Comparison of ENCODE assay signal across 8 mouse cellular contexts in the genomic region with DNA sequence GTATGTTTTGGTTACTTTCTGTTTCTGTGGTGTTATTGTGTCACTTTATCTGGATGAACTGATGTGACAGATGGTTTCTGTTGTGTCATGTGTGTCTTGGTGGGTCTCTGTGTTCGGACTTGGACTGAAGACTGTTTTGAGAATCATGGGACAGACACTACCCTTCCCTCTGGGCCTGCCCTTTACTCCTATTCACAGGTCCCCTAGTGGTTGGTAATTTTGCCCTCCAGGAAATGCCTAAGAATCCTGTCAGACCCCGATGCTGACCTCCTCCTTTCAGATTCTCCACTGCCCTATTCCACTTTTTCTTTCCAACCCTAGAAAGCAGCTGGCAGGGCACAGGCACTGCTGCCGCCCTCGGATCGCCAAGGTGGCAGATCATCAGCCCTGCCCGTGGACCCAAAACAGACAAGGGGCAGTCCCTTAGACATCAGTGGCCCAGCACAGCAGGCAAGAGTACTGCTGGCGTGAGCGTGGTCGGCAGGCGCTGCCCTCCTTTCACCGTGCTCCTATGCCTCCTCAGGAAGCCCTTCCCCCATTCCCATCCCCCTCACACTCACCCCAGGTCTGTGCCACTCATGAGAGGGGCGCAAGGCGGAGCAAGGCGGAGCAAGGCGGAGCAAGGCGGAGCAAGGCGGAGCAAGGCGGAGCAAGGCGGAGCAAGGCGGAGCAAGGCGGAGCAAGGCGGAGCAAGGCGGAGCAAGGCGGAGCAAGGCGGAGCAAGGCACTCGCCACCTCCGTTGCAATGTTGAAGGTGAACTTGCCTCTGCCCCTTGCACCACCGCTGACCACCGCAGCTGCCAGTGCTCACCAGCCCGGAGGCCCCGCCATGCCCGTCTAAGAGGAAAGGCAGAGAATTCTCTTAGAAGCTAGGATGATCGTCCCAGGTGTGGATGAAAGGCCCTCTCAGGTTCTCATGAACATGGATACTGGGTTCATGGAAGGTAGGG. TPM values are rescaled to one million over a fixed set of nuclear protein-coding genes. Genes with fewer than 3 reads are reported as not detected.
DNase-seq lines count a peak whose midpoint lies in the region; ATAC-seq and TF ChIP-seq lines count a peak whose summit lies in the region.

No protein-coding gene starts in this region.

- peak; percentile 64 for DNase-seq in 3T3-L1 (ENCODE audit: low read depth, low spot score)
- peak; percentile 50 for DNase-seq in T-cell, adult 2 months (ENCODE audit: low spot score)
- peak; percentile 23 to 67 for DNase-seq in cerebellum, postnatal 4 days (ENCODE audit: low spot score in 2 of 2)
- DNase-seq in kidney, adult 8-10 months: peak; percentile 64 to 65

- 1% methylated on average over 33 of the region's 33 CpGs for WGBS in liver, embryonic 12.5 days (ENCODE audit: insufficient replicate concordance)
- WGBS in stomach, embryonic 16.5 days: under 1% methylated on average over 32 of the region's 33 CpGs

- H3K27me3 ChIP-seq in liver, embryonic 12.5 days (replicated peaks): no peaks in the 10 kb centered on the region
- no peaks in the 10 kb centered on the region for H3K27me3 ChIP-seq in myocyte (ENCODE audit: control insufficient read depth, insufficient read depth, insufficient read length)
- no peaks in the 10 kb centered on the region for H3K27me3 ChIP-seq in stomach, embryonic 16.5 days (ENCODE audit: control insufficient read depth, insufficient read depth, low read length)

- H3K4me1 ChIP-seq in liver, embryonic 12.5 days: peaks cover 40% of the 10 kb centered on the region
- H3K4me1 ChIP-seq in stomach, embryonic 16.5 days (ENCODE audit: control insufficient read depth, insufficient read depth, low read length): peaks cover 4% of the 10 kb centered on the region; the same call in 1 of the 2 replicates

- no peaks in the 10 kb centered on the region; the same call in 1 of the 2 replicates for H3K9me3 ChIP-seq in liver, embryonic 12.5 days (replicated peaks)
- H3K9me3 ChIP-seq in stomach, embryonic 16.5 days (replicated peaks; ENCODE audit: control insufficient read depth, low read length): peaks cover 2% of the 10 kb centered on the region; the same call in 1 of the 2 replicates

- peak; percentile 83 for TF ChIP-seq POLR2A in myocyte (IDR thresholded peaks at IDR 0.05; ENCODE audit: insufficient read length, low read depth)

- H3K4me3 ChIP-seq in liver, embryonic 12.5 days: peak overlapping the region; percentile 70
- peak overlapping the region; percentile 37 for H3K4me3 ChIP-seq in myocyte
- H3K4me3 ChIP-seq in stomach, embryonic 16.5 days (replicated peaks; ENCODE audit: low read length): peak overlapping the region; percentile 75

- peak overlapping the region; percentile 80 for H3K9ac ChIP-seq in liver, embryonic 12.5 days
- peak overlapping the region; percentile 83 for H3K9ac ChIP-seq in stomach, embryonic 16.5 days (ENCODE audit: low read length)

- H3K4me2 ChIP-seq in liver, embryonic 12.5 days: peak overlapping the region; percentile 89
- peak overlapping the region; percentile 90 for H3K4me2 ChIP-seq in myocyte (ENCODE audit: low read depth)
- H3K4me2 ChIP-seq in stomach, embryonic 16.5 days (ENCODE audit: low read depth, low read length): peak overlapping the region; percentile 90

- peak overlapping the region; percentile 94 for H3K27ac ChIP-seq in liver, embryonic 12.5 days
- peak overlapping the region; percentile 77 for H3K27ac ChIP-seq in stomach, embryonic 16.5 days (ENCODE audit: low read length)

- H3ac ChIP-seq in myocyte (ENCODE audit: control insufficient read depth, insufficient read length): peak overlapping the region; percentile 32

- peaks cover 25% of the 10 kb centered on the region for H3K36me3 ChIP-seq in liver, embryonic 12.5 days
- H3K36me3 ChIP-seq in myocyte (ENCODE audit: control insufficient read depth, insufficient read depth): no peaks in the 10 kb centered on the region
- H3K36me3 ChIP-seq in stomach, embryonic 16.5 days (ENCODE audit: control insufficient read depth, insufficient read depth, low read length): no peaks in the 10 kb centered on the region

- no peaks in the 10 kb centered on the region for H3K79me2 ChIP-seq in myocyte (ENCODE audit: control insufficient read depth, insufficient read depth)

- ATAC-seq in granulocyte monocyte progenitor cell, adult 5-6 weeks (replicated peaks; ENCODE audit: poor library complexity, severe bottlenecking): peak; percentile 92
- peak; percentile 86 for ATAC-seq in liver, embryonic 12.5 days
- ATAC-seq in stomach, embryonic 16.5 days (ENCODE audit: insufficient read depth, low FRiP score): peak; percentile 96

TF ChIP-seq in myocyte, 11 proteins besides CTCF, POLR2A, EP300 and RAD21:
- no peak for TF ChIP-seq TCF3 (IDR thresholded peaks at IDR 0.05; ENCODE audit: insufficient read length, low read depth)
- TF ChIP-seq POLR2AphosphoS2 (IDR thresholded peaks at IDR 0.05; ENCODE audit: insufficient read length, low read depth): peak; percentile 69
- no peak for TF ChIP-seq TCF12 (IDR thresholded peaks at IDR 0.05; ENCODE audit: insufficient read depth, poor library complexity, severe bottlenecking)
- TF ChIP-seq MYOD1 (IDR thresholded peaks at IDR 0.05; ENCODE audit: control insufficient read depth in 1 of 3, insufficient read length in 2 of 3, low read depth in 2 of 3): peak in 1 of 3 experiments; percentile 28
- peak in 1 of 3 experiments; percentile 2 for TF ChIP-seq MYOG (IDR thresholded peaks at IDR 0.05; ENCODE audit: control insufficient read depth in 1 of 3, insufficient read depth in 1 of 3, insufficient read length in 2 of 3, low read depth in 2 of 3)

RNA-seq across cellular contexts. Expression of a gene that starts 17.5 kb away (rescaled TPM):
- total RNA-seq in granulocyte monocyte progenitor cell, adult 5-6 weeks (2014; fragmentation: Nextera tagmentation): 2.1 and 5.4 TPM in 2 replicates
- total RNA-seq in granulocyte monocyte progenitor cell, adult 5-6 weeks (2017): 4.8 and 6.8 TPM in 2 replicates
- 1.8 and 2.5 TPM in 2 replicates for polyA plus RNA-seq in liver, embryonic 12.5 days (2016; fragmentation: Nextera tagmentation; extraction: Ambion mirVana)
- 0.82 TPM for polyA plus RNA-seq in myocyte (2012; fragmentation: generic; extraction: Trizol)
- polyA plus RNA-seq in stomach, embryonic 16.5 days (2015; fragmentation: Nextera tagmentation; extraction: Ambion mirVana): 6.0 and 6.2 TPM in 2 replicates

RNA-seq across cellular contexts. Expression of a gene that starts 20.6 kb away (rescaled TPM):
- total RNA-seq in granulocyte monocyte progenitor cell, adult 5-6 weeks (2014; fragmentation: Nextera tagmentation): 16.8 and 36.8 TPM in 2 replicates
- 10.9 and 12.6 TPM in 2 replicates for total RNA-seq in granulocyte monocyte progenitor cell, adult 5-6 weeks (2017)
- 4.5 and 5.4 TPM in 2 replicates for polyA plus RNA-seq in liver, embryonic 12.5 days (2016; fragmentation: Nextera tagmentation; extraction: Ambion mirVana)
- polyA plus RNA-seq in myocyte (2012; fragmentation: generic; extraction: Trizol): not detected
- polyA plus RNA-seq in stomach, embryonic 16.5 days (2015; fragmentation: Nextera tagmentation; extraction: Ambion mirVana): 4.0 and 4.7 TPM in 2 replicates

RNA-seq across cellular contexts. Expression of a gene that starts 27.1 kb away (rescaled TPM):
- 15.1 and 15.4 TPM in 2 replicates for total RNA-seq in granulocyte monocyte progenitor cell, adult 5-6 weeks (2014; fragmentation: Nextera tagmentation)
- total RNA-seq in granulocyte monocyte progenitor cell, adult 5-6 weeks (2017): 17.2 and 30.9 TPM in 2 replicates
- 14.6 and 15.6 TPM in 2 replicates for polyA plus RNA-seq in liver, embryonic 12.5 days (2016; fragmentation: Nextera tagmentation; extraction: Ambion mirVana)
- 9.3 TPM for polyA plus RNA-seq in myocyte (2012; fragmentation: generic; extraction: Trizol)
- polyA plus RNA-seq in stomach, embryonic 16.5 days (2015; fragmentation: Nextera tagmentation; extraction: Ambion mirVana): 21.6 and 24.3 TPM in 2 replicates

RNA-seq across cellular contexts. Expression of a gene that starts 38.4 kb away (rescaled TPM):
- 1.6 TPM in 1 of 2 replicates, not detected in the other for total RNA-seq in granulocyte monocyte progenitor cell, adult 5-6 weeks (2014; fragmentation: Nextera tagmentation)
- total RNA-seq in granulocyte monocyte progenitor cell, adult 5-6 weeks (2017): not detected in 2 replicates
- polyA plus RNA-seq in liver, embryonic 12.5 days (2016; fragmentation: Nextera tagmentation; extraction: Ambion mirVana): 0.81 and 0.95 TPM in 2 replicates
- polyA plus RNA-seq in myocyte (2012; fragmentation: generic; extraction: Trizol): 0.13 TPM
- 8.1 and 8.6 TPM in 2 replicates for polyA plus RNA-seq in stomach, embryonic 16.5 days (2015; fragmentation: Nextera tagmentation; extraction: Ambion mirVana)

RNA-seq across cellular contexts. Expression of a gene that starts 39.9 kb away (rescaled TPM):
- 11.0 and 15.7 TPM in 2 replicates for total RNA-seq in granulocyte monocyte progenitor cell, adult 5-6 weeks (2014; fragmentation: Nextera tagmentation)
- 13.2 and 15.8 TPM in 2 replicates for total RNA-seq in granulocyte monocyte progenitor cell, adult 5-6 weeks (2017)
- 8.3 and 9.8 TPM in 2 replicates for polyA plus RNA-seq in liver, embryonic 12.5 days (2016; fragmentation: Nextera tagmentation; extraction: Ambion mirVana)
- polyA plus RNA-seq in myocyte (2012; fragmentation: generic; extraction: Trizol): 1.1 TPM
- 12.6 and 13.2 TPM in 2 replicates for polyA plus RNA-seq in stomach, embryonic 16.5 days (2015; fragmentation: Nextera tagmentation; extraction: Ambion mirVana)

Comparison
In these comparisons a context has a peak if more than half of its experiments do, and no peak if none do; other contexts are left out.
1. Peak in every context shown above with its lines: DNase-seq, ATAC-seq, H3K4me3 ChIP-seq and H3K27ac ChIP-seq.